Mouse (Mus musculus) cerebellum, postnatal 25 days (tissue): ENCODE results near the gene Zfand6.

Source experiments
- DNase-seq, 2 experiments: peaks; one replicate each; pipeline ENCODE4 v3.0.0; 2021; ENCODE audit warnings: mixed read lengths in 2 of 2

Zfand6 gene

DNA sequence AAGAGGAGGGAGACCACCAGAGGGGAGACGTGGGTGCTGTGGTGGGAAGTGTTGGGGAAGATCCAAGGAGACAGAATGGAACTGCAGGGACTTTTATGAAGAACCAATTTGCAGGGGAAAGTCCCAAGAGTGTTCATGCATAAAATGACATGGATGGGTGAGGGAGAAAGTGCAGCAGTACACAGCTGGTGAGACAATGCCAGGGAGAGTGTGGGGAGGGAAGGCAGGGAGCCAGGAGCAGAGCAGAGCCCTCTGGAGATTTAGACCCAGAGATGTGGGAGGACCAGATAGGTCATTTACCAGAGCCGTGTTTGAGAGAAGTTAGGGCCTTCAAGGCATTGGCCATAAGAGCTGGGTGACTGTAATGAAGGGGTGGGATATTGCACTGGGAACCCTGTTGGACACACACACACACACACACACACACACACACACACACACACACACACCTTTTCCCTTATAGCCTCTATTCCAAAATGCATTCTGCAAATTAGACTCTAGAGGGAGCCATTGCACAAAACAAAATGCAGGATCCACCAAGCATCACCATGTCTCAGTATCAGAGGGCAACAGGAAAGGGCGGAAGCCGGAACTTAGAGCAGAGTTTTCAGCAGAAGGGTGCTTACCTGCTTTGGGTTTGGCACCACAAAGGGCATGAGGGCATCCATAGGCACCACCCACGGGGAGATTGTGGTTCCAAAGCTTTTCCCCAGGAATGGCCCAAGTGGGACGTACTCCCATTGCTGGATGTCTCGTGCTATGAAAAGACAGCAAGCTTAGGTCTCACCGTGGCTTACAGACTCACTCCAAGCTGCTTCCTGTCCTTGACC lies 95.5 kb downstream of the Zfand6 start:
- DNase-seq: peak; percentile 46

DNA sequence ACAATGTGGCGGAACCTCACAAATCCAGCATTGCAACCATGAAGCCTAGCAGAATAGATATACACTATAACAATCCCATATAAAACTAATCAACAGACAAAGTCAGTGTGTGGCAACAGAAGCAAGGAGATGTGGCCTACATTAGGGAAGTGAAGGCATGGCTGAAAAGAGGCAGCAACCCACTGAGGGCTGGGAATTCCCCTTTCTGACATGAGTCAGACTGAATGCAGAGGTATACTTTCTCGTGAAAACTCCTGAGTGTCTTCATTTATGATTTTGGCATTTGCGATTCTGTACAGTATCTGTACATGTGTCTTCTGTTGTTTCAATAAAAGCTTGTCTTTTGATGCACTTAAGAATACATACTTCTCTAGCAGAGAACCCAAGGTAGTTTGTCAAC lies 98.4 kb downstream of the Zfand6 start:
- no peak for DNase-seq

DNA sequence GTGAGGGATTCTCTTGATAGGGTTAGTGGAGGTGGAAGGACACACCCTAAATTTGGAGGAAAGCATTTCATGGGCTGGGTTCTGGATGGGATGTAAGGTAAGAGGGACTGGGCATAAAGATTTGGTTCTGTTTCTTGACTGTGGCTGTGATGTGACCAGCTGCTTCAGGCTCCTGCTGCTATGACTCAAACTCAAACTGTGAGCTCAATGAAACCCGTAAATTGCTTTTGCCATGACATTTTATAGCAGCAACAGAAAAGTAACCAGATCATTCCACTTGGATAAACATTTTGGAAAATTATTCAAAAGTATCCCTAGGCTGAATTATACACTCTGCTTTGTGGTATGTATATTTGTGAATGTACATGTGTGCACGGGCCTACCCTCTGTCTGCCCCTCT lies 99.1 kb downstream of the Zfand6 start:
- DNase-seq: no peak

DNA sequence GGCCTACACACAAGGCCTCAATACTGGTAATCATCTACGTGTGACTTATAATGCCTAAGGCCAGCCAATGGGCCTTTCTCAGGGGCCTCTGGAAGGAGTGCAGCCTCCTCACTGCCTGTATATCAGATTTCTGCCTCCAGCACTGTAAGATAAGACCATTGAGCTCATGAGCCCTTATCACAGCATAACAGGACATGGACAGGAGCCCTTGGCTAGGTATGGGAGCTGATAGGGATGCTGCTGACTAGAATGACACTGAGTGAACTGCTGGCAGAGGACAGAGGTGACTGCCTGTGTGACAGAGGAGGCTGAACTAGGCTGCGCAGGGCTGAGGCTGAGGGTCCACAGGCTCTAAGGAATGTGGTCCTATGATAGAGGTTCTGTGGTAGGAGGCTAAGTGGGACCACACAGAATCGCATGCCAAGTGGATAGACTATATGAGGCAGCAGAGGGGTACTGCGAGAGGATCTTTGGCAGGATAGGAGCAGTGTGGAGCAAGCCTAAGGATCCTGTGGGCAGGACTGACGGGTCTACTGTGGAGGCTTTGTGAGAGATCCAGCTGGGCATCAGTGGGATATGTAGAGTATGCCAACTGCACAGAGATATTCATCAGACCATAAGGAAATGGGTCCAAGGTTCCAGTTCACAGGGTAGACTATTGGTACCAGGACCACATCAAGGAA lies 102.5 kb downstream of the Zfand6 start:
- DNase-seq: no peak

DNA sequence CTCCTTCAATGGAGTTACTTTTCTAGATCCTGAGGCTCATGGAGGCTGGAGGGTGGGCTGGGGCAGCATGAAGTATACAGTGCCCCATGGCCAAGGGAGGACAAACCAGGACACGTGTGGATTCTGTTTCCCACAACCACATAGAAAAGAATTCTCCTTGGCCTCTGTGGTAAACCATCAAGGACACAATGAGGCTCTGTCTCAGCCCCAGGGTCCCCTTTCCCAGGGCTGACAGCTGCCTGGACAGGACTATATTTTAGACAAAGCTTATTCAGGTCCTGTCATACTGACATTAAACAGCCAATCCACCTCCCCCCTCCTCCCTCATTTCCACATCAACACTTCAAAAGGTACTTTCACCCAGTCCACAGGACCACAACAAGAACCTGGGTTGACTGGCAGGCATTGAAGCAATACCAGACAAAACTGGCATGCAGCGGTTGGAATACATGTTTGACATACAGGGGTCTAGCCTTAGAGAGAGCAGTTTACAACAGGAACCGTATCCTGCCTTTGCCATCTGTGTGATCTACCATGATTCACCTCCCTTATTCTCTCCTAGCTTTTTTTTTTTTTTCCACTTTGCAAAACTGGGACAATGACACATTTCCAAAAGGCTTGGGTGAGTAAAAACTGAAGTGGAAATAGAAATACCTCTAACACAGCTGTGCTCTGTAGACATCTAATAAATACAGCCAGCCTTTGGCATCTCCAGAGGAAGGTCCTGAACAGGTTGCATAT lies 103.2 kb downstream of the Zfand6 start:
- no peak for DNase-seq

DNA sequence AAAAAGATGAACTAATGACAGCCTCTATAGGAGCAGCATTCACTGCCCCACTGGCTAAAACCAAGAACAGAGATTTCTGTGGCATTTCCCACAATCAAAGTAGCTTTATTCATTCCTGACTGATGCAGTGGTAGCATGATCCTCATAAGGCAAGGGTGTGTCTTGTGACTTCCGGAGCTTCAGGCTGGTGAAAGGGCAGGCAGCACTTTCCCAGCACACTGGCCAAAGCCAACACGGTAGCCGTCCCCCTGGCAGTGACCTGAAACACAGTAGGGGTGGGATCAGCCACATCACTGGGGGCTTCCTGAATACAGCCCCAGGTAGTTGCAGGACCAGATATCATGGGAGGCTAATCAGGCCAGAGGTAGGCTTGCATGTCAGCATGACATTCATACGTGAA lies 104.7 kb downstream of the Zfand6 start:
- no peak for DNase-seq

DNA sequence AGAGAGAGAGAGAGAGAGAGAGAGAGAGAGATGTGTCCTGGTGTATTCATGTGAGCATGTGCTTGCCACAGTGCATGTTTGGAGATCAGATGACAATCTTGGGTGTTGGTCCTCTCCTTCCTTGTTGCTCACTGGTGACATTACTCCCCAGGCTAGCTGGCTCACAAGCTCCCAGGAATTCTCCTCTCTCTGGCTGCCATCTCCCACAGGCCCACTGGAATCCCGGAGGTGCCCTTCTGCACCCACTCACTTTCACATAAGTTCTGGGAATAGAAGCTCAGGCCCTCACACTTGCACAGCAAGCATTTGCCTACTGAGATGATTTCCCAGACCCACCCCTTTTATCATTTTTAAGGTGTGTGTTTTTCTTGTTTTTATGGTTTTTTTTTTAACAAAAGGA lies 110.0 kb downstream of the Zfand6 start:
- DNase-seq: no peak

DNA sequence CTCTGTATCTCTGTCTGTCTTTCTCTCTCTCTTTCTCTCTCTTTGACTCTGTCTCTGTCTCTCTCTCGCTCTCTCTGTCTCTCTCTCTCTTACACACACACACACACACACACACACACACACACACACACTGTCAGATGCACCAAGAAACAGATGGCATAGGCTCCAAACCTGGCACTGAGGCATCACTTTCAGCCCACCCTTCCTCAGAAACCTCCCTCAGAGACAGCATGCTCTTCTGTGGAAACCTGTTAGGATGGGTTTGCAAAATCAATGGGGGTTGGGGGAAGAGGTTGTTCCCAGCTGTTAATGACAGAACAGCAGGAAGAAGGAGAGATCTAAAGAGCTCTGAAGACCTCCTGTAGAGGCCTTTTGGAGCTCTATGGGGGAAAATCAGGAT lies 110.9 kb downstream of the Zfand6 start:
- no peak for DNase-seq

DNA sequence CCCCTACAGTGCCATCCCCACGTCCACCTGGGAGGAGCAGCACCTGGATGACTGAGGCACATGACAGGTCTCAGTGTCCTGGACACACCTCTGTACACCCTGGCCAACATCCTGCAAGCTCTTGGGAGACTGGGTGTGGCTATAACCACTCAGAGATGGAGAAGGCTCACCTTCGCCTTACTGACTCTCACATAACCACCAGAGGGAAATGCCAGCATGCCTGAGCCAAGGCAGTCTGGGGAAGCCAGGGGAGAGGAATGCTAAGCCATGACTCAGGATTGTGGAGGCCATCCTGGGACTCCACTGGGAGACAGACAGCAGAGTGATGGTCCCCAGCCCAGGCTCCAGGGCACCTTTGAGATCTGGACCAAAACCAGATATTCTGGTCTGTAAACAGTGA lies 112.7 kb downstream of the Zfand6 start:
- DNase-seq: no peak

DNA sequence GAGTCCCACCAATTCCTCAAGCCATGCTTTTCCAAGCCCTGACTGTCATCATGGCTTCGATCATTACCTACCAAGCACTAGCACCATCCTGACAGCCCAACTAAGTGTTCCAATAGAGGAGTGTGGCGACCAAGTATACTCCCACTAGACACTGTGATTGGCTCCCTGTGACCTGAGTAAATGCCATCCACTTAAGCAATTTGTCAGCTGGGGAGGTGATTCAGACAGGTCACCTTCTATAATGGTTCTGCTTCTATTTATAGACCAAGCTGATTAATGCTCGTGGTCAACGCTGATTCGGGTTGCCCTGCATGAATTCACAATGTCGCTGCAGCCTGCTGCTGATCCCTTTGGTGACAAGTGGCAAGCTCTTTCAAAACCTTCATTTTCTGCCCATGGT lies 123.6 kb downstream of the Zfand6 start:
- no peak for DNase-seq

DNA sequence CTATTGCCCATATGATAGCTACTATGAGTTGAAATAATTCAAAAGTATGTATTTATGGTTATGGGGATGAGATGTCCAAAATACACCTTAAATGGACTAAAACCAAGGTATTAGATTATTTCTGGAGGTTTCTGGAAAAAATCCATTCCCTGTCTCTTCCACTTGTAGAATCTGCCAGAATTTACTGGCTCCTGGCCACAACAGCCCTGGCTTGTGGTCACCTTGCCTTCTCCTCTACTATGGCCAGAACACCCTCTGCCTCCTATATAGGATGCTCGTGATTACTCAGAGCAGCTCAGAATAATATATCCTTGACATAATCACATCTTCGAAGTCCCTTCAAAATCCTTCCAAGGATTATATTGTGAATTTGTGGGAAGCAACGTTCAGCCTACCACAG lies 125.5 kb downstream of the Zfand6 start:
- DNase-seq: peak; percentile 17 to 50
